Mouse (Mus musculus): ENCODE data around the gene Myo1d.

DNA sequence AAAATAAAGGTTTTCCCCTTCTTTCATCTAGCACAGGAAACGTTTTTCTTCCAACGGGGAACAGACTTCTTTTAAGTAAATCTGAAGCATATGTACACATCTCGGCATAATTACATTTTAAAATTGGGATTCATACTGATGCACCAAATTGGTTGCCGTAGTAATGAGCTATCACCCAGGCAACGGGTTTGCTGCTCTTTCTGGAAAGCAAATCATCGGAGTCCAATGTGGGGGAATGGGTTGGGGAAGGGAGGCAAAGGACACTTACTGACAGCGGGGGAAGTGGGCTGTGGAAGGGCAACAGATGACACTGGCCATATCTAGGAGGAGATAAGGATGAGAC, 156.8 kb downstream of the Myo1d start:
- no peak for TF ChIP-seq EP300 (IDR thresholded peaks at IDR 0.05; ENCODE audit: low read depth)
- TF ChIP-seq CTCF (IDR thresholded peaks at IDR 0.05; ENCODE audit: low read depth): no peak

Data from liver, embryonic 14.5 days (tissue).